Mouse (Mus musculus): Measurements from ENCODE around the gene Cacna2d2.

Gene Cacna2d2

DNA sequence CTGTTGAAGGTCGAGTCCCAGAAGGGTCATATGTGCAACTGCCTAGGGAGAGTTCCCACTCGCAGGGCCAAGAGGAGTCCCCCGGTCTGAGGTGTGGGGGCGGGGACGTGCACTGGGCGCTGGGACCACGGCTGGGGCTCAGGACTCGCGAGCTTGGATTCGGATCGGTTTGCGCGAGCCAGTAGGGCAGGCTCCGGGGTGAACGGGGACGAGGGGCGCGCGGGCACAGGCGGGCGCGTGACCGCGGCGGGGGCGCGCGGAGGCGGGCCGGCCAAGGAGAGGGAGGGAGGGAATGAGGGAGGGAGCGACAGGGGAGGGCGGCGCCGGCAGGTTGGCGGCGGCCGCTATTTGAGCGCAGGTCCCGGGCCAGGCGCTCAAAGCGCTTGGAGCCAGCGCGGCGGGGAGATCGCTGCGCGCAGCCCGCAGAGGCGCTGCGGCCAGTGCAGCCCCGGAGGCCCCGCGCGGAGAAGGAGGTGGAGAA is at the start of gene Cacna2d2:
Gene Cacna2d2 (plus strand): TSS at position 122 of the 481 bp plus-strand sequence.
- no peak for DNase-seq (ENCODE audit: low spot score)

DNA sequence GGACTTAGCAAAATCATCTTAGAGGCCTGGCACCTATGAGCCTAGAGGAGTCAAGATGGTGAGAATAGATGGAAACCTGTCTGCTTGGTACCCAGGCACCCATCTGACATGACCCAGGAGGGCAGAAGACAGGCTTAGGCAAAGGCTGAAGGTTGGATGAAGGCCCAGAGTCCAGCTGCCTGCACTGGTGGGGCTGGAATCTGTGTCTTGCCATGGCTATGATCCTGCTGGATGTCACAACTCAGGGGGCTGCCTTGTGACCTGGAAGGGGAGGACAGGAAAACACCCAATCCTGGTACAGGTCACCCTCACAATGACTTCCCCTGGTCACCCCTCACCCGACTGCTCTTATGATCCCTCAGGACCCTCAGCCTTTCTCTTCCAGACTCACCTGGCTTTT is 44.6 kb upstream of the Cacna2d2 start:
- no peak for DNase-seq (ENCODE audit: low spot score)

DNA sequence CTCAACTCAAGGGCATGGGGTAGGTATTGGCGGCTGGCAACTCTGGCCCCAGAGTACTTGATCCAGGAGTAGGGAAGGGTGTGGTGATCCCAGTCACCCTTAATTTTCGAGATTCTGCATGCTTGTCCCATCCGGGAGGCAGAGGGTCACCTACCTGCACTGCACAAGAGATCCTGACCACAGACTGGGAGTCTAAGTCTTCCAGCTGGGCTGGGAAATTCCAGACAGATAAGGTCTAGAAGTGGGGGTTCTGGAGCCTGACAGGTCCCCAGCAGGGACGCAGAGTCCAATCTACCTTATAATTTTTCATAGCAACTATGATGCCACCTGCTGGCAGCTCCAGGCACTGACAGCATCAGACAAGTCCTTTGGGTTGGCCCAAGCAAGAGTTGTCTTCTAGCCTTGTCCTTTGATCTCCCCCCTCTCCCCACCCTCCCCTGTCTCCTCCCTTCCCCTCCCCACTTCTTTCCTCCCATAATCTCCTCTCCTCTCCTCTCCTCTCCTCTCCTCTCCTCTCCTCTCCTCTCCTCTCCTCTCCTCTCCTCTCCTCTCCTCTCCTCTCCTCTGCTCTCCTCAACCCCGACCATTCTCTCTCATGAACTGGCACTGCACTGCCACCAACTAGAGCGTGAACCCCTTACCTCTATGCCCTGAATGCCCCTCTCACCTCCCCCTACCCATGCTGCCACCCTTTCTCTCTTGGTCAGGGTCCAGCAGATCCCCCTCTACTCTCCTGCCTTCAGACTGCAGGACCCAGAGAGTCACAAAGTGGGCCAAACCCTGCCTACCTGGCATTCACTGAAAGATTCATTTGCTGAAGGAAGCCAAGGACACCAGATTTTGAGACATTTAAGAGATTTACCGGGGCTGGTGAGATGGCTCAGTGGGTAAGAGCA is 43.3 kb upstream of the Cacna2d2 start:
- peak; percentile 45 for DNase-seq (ENCODE audit: low spot score)

DNA sequence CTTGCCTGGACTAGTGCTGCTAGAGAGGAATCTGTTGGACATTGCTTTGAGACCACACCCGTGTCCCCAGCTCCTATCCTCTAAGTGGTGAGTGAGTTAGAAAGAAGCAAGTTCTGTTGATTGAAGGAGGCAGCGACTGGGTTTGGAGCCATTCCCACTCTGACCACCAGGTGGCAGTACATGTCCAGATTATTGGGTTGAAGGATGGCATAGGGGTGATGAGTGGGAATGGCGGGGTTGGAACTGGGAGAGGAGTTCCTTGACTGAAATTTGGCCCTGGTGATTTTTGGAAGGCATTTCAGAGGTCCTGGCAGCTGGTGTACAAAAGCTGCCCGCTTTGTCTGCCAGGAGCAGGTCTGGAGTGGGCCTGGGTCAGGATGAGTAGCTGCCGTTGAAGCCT is 41.8 kb upstream of the Cacna2d2 start:
- peak; percentile 57 for DNase-seq (ENCODE audit: low spot score)

DNA sequence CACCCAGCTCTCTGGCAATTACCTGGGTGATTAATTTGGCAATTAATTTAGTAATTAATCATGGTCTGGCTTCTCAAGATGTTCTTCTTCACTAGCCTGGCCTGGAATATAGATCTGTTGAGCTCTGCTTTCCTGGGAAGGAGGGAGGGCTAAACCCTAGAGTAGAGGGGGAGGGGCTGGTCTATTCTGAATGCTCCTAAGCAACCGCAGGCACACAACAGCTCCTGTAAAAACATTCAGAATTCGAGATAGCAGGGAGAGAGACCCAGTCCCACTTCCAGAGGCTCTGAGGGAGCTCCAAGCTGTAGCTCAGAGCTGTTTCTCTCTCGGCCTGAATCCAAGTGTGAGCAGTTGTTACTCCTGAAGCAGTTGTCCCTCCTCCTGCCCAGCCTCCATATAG is 38.4 kb upstream of the Cacna2d2 start:
- no peak for DNase-seq (ENCODE audit: low spot score)

- DNase-seq (ENCODE audit: low spot score) = peak; percentile 27
These were observed 32.8 kb upstream of the Cacna2d2 start for GRCm38 (mm10) chr9:107366644-107367043.

DNA sequence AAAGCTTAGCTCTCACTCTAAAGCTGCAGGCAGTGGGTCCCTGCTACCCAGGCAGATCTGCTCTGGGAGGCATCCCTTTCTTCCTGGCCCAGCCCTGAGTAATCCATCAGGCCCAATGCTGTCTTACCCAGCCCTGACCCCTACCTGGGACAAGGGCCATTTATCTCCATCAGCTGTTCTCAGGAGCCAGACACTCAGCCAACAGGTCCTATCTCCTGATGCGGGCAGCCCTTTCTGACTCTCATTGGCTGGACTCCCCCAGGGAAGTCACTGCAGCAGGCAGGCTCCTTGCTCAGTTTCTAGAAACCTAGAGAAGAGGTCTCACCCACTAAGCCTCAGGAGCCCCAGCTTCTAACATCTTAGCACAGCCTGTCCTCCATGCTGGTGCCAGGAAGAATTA is 31.1 kb upstream of the Cacna2d2 start:
- DNase-seq (ENCODE audit: low spot score) = no peak

DNA sequence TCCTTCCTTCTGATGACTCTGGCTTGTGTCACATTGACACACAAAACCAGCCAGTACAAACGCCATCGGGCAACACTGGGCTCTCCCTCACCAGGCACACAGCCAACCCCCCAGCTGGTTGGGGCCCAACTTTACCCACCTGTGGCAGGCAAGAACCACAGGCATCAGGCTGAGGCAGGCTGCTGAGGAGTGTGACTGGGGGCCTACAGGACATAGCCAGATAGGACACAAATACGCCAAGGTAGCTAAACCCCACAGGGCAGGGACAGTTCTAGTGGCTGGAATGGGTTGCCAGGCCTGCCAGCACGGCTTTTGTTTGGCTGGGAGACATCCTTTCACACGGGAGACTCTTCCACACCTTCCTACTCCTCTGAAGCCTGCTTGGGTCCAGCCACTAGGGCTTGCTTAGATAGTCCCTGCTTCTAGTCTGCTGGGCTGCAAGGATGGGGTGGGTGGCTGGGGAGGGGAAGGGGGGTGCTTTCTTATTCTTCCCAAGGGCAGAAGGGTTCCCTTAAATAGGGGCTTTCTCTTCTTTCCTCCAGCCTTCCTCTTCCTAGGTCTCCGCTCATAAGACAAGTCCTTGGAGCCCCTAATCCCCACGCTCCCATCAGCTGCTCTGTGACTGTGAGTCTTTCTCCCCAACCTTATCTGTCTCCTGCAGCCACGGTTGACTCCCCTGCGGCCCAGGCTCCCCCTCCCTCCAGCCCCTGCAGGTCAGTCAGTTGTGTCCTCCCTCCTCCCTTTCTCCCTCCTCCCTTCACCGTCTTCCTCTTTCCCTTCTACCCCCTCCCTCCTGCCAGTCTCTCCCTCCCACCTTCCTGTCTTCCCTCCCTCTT is 29.9 kb upstream of the Cacna2d2 start:
- DNase-seq (ENCODE audit: low spot score) = no peak

GRCm38 (mm10) chr9:107370106-107370463 is 29.3 kb upstream of the Cacna2d2 start:
- DNase-seq (ENCODE audit: low spot score) = no peak

- DNase-seq (ENCODE audit: low spot score) = no peak
These were observed 27.0 kb upstream of the Cacna2d2 start for GRCm38 (mm10) chr9:107372441-107372840.

DNA sequence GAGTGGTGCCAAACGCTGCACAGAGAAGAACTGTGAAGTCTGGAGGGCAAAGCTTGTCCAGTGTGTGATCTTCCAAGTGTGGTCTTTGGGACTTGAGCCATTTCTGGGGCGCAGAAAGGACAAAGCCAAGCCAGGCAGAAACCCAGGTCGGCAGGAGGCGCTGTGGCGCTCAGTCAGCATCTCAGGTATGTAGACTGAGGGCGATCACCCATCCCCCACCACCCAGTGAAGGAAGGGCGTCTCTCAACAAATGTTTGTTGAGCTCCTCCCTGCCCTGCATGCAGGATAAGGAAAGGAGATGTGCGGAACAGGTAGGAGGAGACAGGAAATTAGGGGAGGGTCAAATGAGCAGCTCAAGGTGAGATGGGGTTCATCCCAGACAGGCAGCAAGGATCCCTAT is 24.8 kb upstream of the Cacna2d2 start:
- no peak for DNase-seq (ENCODE audit: low spot score)

DNA sequence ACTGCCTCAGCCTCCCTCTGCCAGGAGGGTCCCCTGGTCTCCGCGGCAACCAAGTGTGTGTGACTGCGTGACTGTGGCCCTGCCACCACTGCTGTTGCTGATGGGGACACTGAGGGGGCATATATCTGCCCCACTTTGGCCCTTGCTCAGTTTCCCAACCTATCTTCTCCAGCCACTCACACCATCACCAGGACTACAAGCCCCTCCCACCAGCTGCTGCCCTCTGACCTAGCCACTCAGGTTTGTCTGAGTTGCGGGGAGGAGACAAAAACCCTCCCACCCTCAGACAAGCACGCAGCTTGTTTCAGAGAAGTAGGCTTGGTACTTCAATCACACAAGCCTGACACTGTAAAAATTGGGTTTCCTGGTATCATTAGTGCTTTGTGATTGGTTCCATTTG is 24.0 kb upstream of the Cacna2d2 start:
- DNase-seq (ENCODE audit: low spot score) = no peak

GRCm38 (mm10) chr9:107377961-107378512 is 21.4 kb upstream of the Cacna2d2 start:
- DNase-seq (ENCODE audit: low spot score) = no peak

GRCm38 (mm10) chr9:107381723-107382122 is 17.7 kb upstream of the Cacna2d2 start:
- DNase-seq (ENCODE audit: low spot score) = no peak

GRCm38 (mm10) chr9:107384396-107384795 is 15.0 kb upstream of the Cacna2d2 start:
- DNase-seq (ENCODE audit: low spot score) = no peak

DNA sequence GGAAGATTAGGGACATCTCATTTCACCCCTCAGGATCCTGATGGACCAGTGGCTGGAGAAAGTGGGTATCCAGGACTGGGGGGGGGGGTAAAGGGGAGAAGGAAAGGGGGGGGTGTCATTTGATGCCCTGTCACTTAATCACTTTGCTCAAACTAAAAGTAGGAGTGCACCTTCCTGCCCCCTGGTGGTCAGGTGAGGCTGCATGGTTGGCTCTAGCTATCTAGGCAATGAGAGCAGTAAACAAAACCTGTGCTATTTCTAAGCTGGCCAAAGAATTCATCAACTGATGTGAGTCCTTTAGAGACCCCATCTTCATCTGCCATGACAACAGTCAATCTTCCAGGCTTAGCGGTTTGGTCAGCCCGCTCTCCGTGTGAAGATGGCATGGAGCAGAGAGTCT is 12.7 kb upstream of the Cacna2d2 start:
- peak; percentile 18 for DNase-seq (ENCODE audit: low spot score)

GRCm38 (mm10) chr9:107387708-107388107 is 11.7 kb upstream of the Cacna2d2 start:
- DNase-seq (ENCODE audit: low spot score) = no peak

GRCm38 (mm10) chr9:107388263-107388662 is 11.1 kb upstream of the Cacna2d2 start:
- DNase-seq (ENCODE audit: low spot score) = no peak

DNA sequence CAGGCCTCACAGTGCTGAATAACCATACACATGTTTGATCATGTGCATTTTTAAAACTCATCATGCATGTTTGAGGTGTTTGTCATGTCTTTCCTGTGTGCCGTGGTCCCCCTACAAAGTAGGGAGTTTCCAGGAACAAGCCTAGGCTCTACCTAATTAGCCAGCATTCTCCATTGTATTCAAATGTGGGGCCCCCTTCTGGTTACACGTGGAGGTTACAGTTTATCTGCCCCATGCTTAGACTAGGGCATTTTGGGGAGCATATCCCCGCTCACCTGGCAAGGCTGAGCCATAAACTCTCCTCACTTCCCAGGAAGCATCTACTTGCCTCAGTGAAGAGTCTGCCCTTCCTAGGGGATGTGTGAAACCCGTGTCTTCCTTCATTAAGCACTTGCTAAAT is 3.0 kb upstream of the Cacna2d2 start:
- no peak for DNase-seq (ENCODE audit: low spot score)

GRCm38 (mm10) chr9:107398968-107399367 is 444 bp upstream of the Cacna2d2 start:
- DNase-seq (ENCODE audit: low spot score) = no peak

DNA sequence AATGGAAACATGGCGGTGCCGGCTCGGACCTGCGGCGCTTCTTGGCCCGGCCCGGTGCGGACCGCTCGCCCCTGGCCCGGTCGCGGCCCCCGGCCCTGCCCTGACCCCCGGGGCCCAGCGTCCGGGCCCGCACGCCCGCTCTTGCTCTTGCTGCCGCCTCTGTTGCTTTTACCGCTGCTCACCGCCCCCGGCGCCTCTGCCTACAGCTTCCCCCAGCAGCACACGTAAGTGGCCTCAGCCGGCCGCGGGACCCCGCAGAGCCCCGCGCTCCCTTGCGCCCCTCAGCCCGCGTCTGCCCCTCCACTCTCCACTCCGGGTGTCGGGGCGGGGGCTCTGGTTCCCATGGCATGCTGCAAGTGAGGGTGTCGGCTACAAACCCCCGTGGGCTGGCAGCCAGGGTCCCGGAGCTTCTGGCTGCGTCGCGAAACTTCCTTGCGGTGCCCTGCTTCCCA is 674 bp downstream of the Cacna2d2 start:
- DNase-seq (ENCODE audit: low spot score) = no peak

GRCm38 (mm10) chr9:107400666-107401285 is 1.4 kb downstream of the Cacna2d2 start:
- no peak for DNase-seq (ENCODE audit: low spot score)

Measured in T-cell, adult 2 months (primary cell).